Mouse (Mus musculus): ENCODE data around the gene Mmp28. TPM values are rescaled to one million over a fixed set of nuclear protein-coding genes. Genes with fewer than 3 reads are reported as not detected.

Gene Mmp28
- total RNA-seq, 2 experiments from 2014 or later, result 4.6 to 6.6 TPM

DNA sequence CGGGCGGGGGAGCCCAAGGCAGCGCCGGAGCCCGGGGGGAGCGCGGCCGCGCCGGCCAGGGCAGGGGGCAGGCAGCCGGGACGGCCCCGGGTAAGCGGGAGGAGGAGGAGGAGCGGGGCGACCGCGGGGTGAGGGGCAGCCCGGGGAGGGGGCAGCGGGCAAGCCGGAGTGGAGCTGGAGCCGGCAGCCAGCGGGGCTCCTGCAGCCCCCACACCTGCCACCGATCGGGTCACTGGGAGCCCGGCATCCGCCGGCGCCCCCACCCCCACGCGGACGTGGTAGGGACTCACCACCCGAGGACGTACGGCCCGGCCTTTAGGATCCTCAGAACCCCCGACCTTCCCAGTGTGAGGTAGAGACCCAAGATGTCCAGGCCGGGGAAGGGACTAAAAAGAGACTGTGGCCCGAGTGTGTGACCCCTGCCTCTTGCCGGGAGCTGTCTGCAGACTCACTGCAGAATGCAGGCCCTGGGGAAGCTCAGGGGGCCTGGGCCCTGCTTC is 53.0 kb downstream of the Mmp28 start:
- DNase-seq, result peak in 1 of 2 experiments; percentile 10
- intact Hi-C loops (cut with DNase I), result no loop called here

DNA sequence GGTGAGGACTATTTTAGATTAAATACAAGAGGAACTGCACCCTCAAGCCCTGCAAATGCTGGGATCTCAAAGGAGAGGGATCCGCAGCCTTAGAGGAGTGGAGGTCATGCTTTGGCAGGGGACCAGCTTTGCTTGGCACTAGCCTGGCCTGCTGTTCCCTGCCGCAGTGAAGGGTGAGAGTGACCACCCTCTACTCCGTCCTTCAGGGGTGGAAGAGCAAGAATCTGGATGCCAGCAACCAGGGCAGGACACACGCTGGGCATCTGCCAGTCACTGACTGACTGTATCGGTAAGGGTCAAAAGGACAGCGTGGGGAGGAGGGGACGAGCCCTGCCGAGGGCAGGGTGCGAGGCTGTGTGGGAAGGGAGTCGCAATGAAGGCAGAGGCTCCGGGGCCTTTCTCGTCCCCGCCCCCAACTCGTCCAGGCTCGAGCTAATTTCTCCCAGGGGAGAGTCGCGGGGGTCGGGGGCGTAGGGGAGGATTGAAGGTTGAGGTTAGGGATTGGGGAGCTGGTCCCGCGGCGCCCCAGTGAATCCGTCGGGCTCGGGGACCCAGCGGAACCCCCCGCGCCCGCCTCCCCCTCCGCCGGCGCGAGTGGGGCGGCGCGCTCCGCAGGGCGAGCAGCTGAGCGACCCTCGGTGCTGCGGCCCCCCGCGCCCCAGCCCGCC is 53.6 kb downstream of the Mmp28 start, which contains the start of gene Rasl10b:
Rasl10b (plus strand) TSS at position 51 of the 668 bp plus-strand sequence.
- DNase-seq, result peak; percentile 17 to 48
- intact Hi-C loops (cut with DNase I), result no loop called here

DNA sequence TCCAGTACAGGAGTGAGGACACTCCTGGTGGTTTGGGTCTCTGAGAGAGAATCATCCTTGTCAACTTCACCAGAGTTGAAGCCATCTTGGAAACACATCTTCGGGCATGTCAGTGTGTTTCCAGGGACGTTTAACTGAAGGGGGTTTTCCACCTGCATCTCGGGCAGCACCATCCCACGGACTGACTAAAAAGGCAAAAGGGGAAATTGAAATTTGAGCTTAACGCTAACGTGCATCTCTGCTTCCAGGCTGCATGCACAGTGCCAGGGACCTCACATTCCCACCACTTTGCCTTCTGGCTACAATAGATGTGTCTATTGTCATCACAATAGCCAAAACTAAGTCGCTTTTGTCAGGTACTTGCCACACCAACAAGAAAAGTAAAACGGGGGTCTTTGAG is 54.6 kb downstream of the Mmp28 start:
- no peak for DNase-seq
- intact Hi-C loops (cut with DNase I), result no loop called here

DNA sequence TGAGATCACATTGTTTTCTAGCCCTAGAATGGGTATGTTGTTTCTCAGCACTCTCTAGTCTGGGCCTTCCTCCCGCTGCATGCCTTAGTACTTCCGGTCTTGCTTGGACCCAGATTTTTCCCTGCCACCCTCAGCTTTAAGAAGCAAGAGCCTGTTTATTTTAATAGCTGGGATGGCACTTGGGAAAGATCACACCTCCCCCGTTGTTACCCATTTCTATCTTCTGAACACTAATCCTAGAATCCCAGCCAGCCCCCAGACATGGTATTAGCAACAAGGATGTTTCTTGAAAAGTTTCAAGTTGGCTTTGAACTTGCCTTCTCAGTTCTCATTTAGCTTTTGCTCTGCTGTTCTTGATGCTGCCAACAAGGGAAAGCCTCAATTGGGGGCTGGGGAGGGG is 56.5 kb downstream of the Mmp28 start:
- DNase-seq, result no peak
- intact Hi-C loops (cut with DNase I), result no loop called here

DNA sequence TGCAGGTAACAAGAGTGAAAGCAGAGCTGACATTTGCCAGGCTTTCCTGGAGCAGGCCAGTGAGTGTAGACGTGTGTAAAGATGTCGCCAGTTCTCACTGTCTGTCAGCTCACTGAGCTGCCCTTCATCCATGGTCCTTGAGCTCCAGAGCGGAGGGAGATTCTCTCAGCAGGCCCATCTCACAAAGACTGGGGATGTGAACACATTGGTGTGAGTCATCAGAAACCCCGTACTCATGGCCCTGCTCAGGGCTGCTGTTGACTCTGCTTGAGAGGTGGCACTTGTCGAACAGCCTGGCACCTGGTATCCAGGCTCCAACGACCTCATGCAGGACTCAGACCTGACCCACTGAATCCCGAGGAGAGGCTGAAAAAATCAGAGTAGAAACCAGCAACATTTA is 59.1 kb downstream of the Mmp28 start:
- intact Hi-C loops (cut with DNase I), result no loop called here
- DNase-seq, result no peak

DNA sequence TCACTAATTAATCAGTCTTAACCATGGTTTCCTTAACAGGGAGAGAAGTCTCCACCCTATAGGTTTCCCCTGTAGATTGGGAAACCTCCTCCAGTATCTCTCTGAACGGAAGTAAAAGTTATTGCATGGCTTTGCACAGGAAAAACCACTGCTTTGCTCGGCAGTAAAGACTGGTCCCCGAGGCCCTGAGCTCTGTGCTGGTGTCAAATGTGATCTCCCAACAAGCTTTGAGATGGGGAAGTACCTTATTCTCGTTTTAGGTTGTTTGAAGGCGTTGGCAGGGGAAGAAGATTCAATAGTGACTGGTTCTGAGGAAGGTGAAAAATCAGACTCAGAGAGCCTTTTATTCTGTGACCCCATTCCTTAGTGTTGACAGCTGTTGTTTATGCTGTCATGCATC is 64.1 kb downstream of the Mmp28 start:
- intact Hi-C loops (cut with DNase I), result no loop called here
- no peak for DNase-seq

DNA sequence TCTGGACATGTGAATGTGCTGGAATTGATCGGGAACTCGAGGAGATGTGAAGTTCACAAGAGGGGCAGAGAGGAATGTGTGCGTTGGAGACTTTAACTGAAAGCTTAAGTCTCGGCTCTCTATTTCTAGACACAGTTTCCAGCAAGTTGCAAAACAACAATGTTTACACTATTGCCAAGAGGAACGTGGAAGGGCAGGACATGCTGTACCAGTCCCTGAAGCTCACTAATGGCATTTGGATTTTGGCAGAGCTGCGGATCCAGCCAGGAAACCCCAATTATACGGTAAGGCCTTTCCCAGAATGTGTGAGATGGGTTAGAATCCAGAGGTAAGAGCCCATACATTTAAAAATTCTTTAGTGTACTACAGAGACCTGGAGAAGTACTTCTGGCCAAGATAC is 65.2 kb downstream of the Mmp28 start:
- peak in 1 of 2 experiments; percentile 19 for DNase-seq
- intact Hi-C loops (cut with DNase I), result no loop called here

DNA sequence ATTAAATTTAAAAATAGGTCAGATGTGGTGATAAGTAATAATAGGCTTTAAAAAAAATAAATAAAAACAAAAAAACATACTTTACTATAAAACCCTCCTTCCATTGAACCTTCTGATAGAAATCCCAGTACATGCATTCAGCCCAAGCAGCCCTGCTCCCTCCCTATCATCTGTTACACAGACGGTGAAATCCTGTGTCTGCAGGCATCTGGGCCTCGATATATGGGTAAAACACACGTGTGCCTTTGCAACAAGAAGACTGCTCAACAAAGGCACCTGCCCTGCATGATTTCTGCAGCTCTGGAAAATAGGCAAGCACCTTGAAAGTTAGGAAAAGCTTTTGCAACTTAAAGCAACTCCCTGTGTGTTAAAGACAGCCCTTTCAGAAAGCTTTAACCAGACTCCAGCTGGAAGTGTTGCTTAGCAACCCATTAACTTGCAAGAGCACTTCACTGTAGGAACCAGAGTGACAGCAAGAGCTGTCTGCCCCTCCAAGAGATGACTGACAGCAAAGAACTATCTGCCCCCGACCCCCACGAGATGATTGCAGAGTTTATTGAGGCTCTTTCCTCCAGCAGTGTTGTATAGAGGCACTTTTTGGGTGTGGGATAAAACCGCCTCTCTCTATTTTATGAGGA is 68.0 kb downstream of the Mmp28 start:
- DNase-seq, result no peak
- intact Hi-C loops (cut with DNase I), result no loop called here

DNA sequence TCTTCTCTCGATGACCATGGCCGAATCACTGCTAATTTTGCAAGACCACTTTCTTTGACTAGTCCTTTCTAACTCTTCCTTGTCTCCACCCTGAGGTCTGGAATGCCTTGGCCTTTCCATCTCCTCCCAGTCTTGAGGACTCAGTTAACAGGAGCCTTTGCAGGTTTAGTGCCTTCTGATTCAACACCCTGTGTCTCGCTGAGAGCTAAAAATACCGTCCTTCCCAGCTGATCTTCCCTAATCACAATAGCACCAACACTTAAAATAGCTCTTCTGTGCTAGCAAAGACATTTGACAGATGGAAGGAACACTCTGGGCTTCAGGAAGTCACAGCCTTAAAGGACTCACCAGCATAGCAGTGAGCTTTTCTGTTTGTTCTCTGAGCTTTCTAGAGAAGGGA is 69.8 kb downstream of the Mmp28 start:
- DNase-seq, result peak in 1 of 2 experiments; percentile 43
- intact Hi-C loops (cut with DNase I), result no loop called here

Other genes starting within 250 kb of the Mmp28 start
- under 1 TPM; 0.11 TPM for gene Slfn14, start 176.3 kb downstream of the Mmp28 start, total RNA-seq (2021)
- 10 to 100 TPM; 44.9 to 46.1 TPM for gene Ap2b1, start 164.0 kb downstream of the Mmp28 start, total RNA-seq (2021)
- 10 to 100 TPM in 1 of 2 experiments, 1 to 10 TPM in 1; 7.9 to 11.8 TPM for gene Pex12, start 160.5 kb downstream of the Mmp28 start, total RNA-seq (2021)
- 10 to 100 TPM; 45.8 to 69.1 TPM for gene Rasl10b, start 53.9 kb downstream of the Mmp28 start, total RNA-seq (2021)
- not detected for gene Gas2l2, start 33.6 kb downstream of the Mmp28 start, total RNA-seq (2021)
- gene 1700020L24Rik, start 25.4 kb downstream of the Mmp28 start, total RNA-seq (2021), result not detected
- gene Taf15, start 10.0 kb upstream of the Mmp28 start, total RNA-seq (2021), result 10 to 100 TPM; 35.2 to 40.8 TPM
- not detected for gene Heatr9, start 59.1 kb upstream of the Mmp28 start, total RNA-seq (2021)
- gene Ccl5, start 67.4 kb upstream of the Mmp28 start, total RNA-seq (2021), result under 1 TPM in 1 of 2 experiments, not detected in 1; 0.83 TPM
- 10 to 100 TPM in 1 of 2 experiments, 1 to 10 TPM in 1; 6.4 to 16.6 TPM for gene Ccl9, start 115.6 kb upstream of the Mmp28 start, total RNA-seq (2021)
- 10 to 100 TPM; 11.3 to 24.4 TPM for gene Ccl6, start 130.0 kb upstream of the Mmp28 start, total RNA-seq (2021)
- not detected for gene Rpl9-ps1, start 182.6 kb upstream of the Mmp28 start, total RNA-seq (2021)
- not detected for gene Ccl3, start 186.3 kb upstream of the Mmp28 start, total RNA-seq (2021)
- gene Ccl4, start 199.5 kb upstream of the Mmp28 start, total RNA-seq (2021), result not detected
- 1 to 10 TPM; 2.7 to 3.7 TPM for gene Wfdc17, start 240.9 kb upstream of the Mmp28 start, total RNA-seq (2021)
- gene Wfdc18, start 245.9 kb upstream of the Mmp28 start, total RNA-seq (2021), result not detected

All from heart, postnatal 36 days (tissue).